Comparison of ENCODE assay signal across 1 mouse cellular context in the genomic region with DNA sequence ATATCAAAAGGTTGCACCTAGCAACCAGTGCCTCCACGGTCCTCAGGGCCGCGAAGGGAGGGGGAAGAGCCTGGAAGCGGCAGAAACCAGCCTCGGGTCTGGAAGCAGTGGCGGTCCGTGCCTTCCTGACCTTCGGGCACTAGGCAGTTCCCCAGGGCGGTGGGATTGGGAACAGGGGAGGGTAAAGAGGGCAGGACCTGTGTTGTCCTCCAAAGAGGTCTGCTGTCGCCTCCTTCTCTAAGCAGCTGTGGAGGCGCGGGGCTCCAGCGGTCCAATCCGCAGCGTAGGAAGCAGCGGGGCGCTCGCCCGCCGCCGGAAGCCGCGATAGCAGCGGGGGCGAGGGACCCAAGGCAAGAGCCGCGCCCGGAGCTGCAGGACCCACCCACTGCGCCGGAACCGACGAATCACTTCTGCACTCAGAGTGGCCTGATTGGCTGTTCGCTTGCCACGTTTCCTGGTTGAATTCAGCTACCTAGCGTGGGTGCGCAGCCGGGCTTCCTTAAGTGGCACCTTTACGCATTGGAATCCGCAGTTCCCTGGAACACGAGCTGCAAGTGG.
TF ChIP-seq lines count a peak whose summit lies in the region.

Gene Trim68, minus strand, starts transcription at position 384 of the 558 bp plus-strand sequence.

TF ChIP-seq in CH12.LX, 34 proteins besides CTCF, POLR2A, EP300 and RAD21 (continued from another document):
- peak; percentile 47; the same call in 1 of the 2 replicates for TF ChIP-seq MYC (IDR thresholded peaks at IDR 0.05; ENCODE audit: low read depth, low read length)
- TF ChIP-seq RCOR1 (conservative IDR thresholded peaks at IDR 0.05; ENCODE audit: low read depth, low read length), result no peak
- TF ChIP-seq GABPA (IDR thresholded peaks at IDR 0.05; ENCODE audit: insufficient replicate concordance, low read depth, low read length), result no peak
- TF ChIP-seq MEF2A (IDR thresholded peaks at IDR 0.05; ENCODE audit: borderline replicate concordance, low read depth, low read length), result 0 out of 2 replicates have a peak, but pooled peaks have one; percentile 11
- no peak; the same call in 1 of the 2 replicates for TF ChIP-seq SIN3A (IDR thresholded peaks at IDR 0.05; ENCODE audit: low read length)
- TF ChIP-seq MAFK (IDR thresholded peaks at IDR 0.05; ENCODE audit: insufficient replicate concordance, low read length), result no peak
- TF ChIP-seq E2F4 (IDR thresholded peaks at IDR 0.05; ENCODE audit: insufficient replicate concordance, low read depth, low read length), result 0 out of 2 replicates have a peak, but pooled peaks have one; percentile 22
- TF ChIP-seq HCFC1 (IDR thresholded peaks at IDR 0.05; ENCODE audit: low read depth, low read length), result peak; percentile 72
- TF ChIP-seq IRF4 (IDR thresholded peaks at IDR 0.05; ENCODE audit: low read depth, low read length), result no peak
- peak; percentile 62; the same call in 1 of the 2 replicates for TF ChIP-seq KAT2A (IDR thresholded peaks at IDR 0.05; ENCODE audit: insufficient replicate concordance, low read length)
- TF ChIP-seq BHLHE40 (IDR thresholded peaks at IDR 0.05; ENCODE audit: low read depth, low read length), result no peak
- peak; percentile 53; the same call in 1 of the 2 replicates for TF ChIP-seq MXI1 (IDR thresholded peaks at IDR 0.05; ENCODE audit: low read depth, low read length)
- TF ChIP-seq ZKSCAN1 (IDR thresholded peaks at IDR 0.05; ENCODE audit: borderline replicate concordance, low read depth, low read length), result no peak
